Mouse (Mus musculus): Measurements from ENCODE around the gene Prss29. TPM values are rescaled to one million over a fixed set of nuclear protein-coding genes. Genes with fewer than 3 reads are reported as not detected.

The Prss29 gene
- polyA plus RNA-seq, 1 experiment from 2014 or later = not detected

DNA sequence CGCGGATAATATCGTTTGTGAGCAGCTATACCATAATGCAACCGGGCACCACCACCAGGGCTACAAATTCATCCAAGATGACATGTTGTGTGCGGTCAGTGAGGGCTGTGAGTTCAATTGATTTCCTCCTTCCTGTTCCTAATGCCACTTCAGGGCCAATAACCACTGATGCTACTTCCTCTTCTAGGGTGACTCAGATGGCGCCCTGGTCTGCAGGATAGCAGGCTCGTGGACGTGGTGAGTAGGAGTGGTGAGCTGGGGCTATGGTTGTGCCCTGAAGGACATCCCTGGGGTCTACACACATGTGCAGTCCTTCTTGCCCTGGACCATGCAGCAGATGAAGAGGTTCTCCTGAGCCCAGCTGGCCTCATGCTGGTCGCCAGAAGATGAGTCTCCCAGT is 13.9 kb downstream of the Prss29 start:
- Histone ChIP-seq H3K27ac (replicated peaks; ENCODE audit: low read depth, low read length) (no peak overlapping the region), H3K4me1 (ENCODE audit: control insufficient read depth, insufficient read depth, low read length) (no peaks in the 10 kb centered on the region), H3K4me2 (ENCODE audit: low read length) (no peak overlapping the region), H3K9ac (replicated peaks; ENCODE audit: low read length) (no peak overlapping the region), H3K9me3 (ENCODE audit: control insufficient read depth, low read length) (no peaks in the 10 kb centered on the region), H3K27me3 (ENCODE audit: control insufficient read depth, insufficient read depth, low read length) (no peaks in the 10 kb centered on the region), H3K36me3 (ENCODE audit: control insufficient read depth, insufficient read depth, low read length) (no peaks in the 10 kb centered on the region), H3K4me3 (replicated peaks; ENCODE audit: low read depth, low read length) (no peak overlapping the region)
- ATAC-seq (ENCODE audit: low FRiP score, low TSS enrichment) (no peak), DNase-seq (no peak)
- WGBS = 81% methylated on average over 9 of the region's 9 CpGs

- Histone ChIP-seq H3K9me3 (ENCODE audit: control insufficient read depth, low read length) (no peaks in the 10 kb centered on the region), H3K4me3 (replicated peaks; ENCODE audit: low read depth, low read length) (no peak overlapping the region), H3K36me3 (ENCODE audit: control insufficient read depth, insufficient read depth, low read length) (no peaks in the 10 kb centered on the region), H3K4me1 (ENCODE audit: control insufficient read depth, insufficient read depth, low read length) (no peaks in the 10 kb centered on the region), H3K4me2 (ENCODE audit: low read length) (no peak overlapping the region), H3K27me3 (ENCODE audit: control insufficient read depth, insufficient read depth, low read length) (no peaks in the 10 kb centered on the region), H3K9ac (replicated peaks; ENCODE audit: low read length) (no peak overlapping the region), H3K27ac (replicated peaks; ENCODE audit: low read depth, low read length) (no peak overlapping the region)
- ATAC-seq (ENCODE audit: low FRiP score, low TSS enrichment) (no peak), DNase-seq (peak; percentile 90)
- under 1% methylated on average over 8 of the region's 8 CpGs for WGBS
These were observed 15.5 kb downstream of the Prss29 start for GRCm38 (mm10) chr17:25333943-25334342.

DNA sequence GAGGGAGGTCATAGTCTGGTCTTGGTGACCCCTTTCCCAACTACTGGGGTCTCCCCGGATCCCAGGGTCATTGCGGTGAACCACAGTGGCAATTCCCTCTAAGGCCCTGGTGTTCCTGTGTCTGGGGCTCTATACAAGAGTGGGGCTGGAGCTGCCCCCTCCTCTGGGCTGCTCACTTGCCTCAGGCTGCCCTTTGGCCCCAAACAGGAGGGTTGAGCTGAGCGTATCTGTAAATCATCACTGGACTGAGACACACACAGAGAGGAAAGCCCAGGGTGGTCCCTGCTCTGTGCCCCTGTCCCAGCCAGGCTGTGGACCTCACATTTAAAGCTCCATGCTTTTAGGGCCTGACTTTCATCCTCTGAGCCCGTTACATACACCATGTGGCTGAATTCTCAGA is 19.8 kb downstream of the Prss29 start:
- Histone ChIP-seq H3K4me1 (ENCODE audit: control insufficient read depth, insufficient read depth, low read length) (no peaks in the 10 kb centered on the region), H3K4me3 (replicated peaks; ENCODE audit: low read depth, low read length) (no peak overlapping the region), H3K9me3 (ENCODE audit: control insufficient read depth, low read length) (no peaks in the 10 kb centered on the region), H3K27me3 (ENCODE audit: control insufficient read depth, insufficient read depth, low read length) (no peaks in the 10 kb centered on the region), H3K36me3 (ENCODE audit: control insufficient read depth, insufficient read depth, low read length) (no peaks in the 10 kb centered on the region), H3K4me2 (ENCODE audit: low read length) (no peak overlapping the region), H3K27ac (replicated peaks; ENCODE audit: low read depth, low read length) (no peak overlapping the region), H3K9ac (replicated peaks; ENCODE audit: low read length) (no peak overlapping the region)
- DNase-seq (no peak), ATAC-seq (ENCODE audit: low FRiP score, low TSS enrichment) (no peak)
- 88% methylated on average over 4 of the region's 4 CpGs for WGBS

DNA sequence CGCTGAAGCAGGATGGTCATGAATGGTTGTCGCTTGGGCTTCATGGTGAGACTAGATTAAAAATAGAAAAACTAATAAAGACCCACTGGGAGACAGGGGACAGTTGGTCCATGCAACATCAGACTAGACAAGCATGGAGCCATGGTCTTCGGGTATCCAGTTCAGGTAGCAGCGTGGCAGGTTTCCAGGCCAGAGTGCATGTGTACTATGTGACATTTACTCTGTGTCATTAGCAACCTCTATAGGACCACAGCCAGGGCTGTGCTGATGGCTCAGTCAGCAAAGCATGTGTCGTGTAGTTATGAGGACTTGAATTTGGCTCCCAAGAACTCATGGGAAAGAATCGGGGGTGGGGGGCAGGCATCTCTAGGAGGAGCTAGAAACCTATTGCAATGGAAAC is 21.5 kb downstream of the Prss29 start:
- Histone ChIP-seq H3K4me2 (ENCODE audit: low read length) (no peak overlapping the region), H3K27me3 (ENCODE audit: control insufficient read depth, insufficient read depth, low read length) (no peaks in the 10 kb centered on the region), H3K9me3 (ENCODE audit: control insufficient read depth, low read length) (no peaks in the 10 kb centered on the region), H3K27ac (replicated peaks; ENCODE audit: low read depth, low read length) (no peak overlapping the region), H3K36me3 (ENCODE audit: control insufficient read depth, insufficient read depth, low read length) (no peaks in the 10 kb centered on the region), H3K4me1 (ENCODE audit: control insufficient read depth, insufficient read depth, low read length) (no peaks in the 10 kb centered on the region), H3K4me3 (replicated peaks; ENCODE audit: low read depth, low read length) (no peak overlapping the region), H3K9ac (replicated peaks; ENCODE audit: low read length) (no peak overlapping the region)
- no peak for DNase-seq
- no peak for ATAC-seq (ENCODE audit: low FRiP score, low TSS enrichment)
- 82% methylated on average over 6 of the region's 6 CpGs for WGBS

DNA sequence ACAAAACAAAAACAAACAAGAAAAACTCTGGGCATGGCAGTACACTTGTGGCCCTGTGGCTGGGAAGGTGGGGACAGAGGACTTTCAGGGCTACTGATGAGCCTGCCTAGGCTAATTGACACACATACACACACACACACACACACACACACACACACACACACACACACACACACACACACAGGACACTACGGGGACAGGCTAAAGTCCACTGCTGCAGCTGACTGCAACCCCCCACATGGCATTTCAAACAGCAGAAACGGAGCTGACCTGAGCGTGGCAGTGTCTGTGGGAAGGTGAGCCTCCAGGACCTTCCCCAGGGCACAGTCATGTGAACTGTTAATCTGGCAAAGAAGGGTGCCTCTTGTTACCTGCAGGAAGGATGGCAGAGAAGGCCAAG is 23.0 kb downstream of the Prss29 start:
- WGBS = 64% methylated on average over 3 of the region's 3 CpGs

DNA sequence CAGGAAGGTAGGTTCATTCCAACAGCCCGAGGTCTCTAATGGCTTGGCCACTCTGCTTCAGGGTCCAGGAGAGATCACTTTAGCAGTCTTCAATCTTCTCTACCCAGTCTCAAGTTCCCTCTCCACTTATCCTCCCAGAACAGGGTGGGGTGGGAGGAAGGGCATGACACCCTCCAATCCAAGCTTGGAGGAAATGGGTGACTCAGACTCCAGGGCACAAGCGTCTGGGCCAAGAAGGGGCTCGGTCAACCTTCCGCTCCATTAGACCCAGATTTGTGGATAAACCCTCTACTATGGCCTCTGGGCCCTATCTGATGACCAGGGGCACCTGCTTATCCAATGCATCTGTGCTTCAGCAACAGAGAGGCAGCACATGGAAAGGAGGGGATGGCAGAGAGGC is 27.0 kb downstream of the Prss29 start, which contains the start of gene Tpsab1:
TSS of gene Tpsab1 (minus strand) at position 101 of the 400 bp plus-strand sequence.
- ATAC-seq (ENCODE audit: low FRiP score, low TSS enrichment) (no peak), DNase-seq (no peak)
- Histone ChIP-seq H3K4me1 (ENCODE audit: control insufficient read depth, insufficient read depth, low read length) (no peaks in the 10 kb centered on the region), H3K9ac (replicated peaks; ENCODE audit: low read length) (no peak within 1 kb of the TSS), H3K36me3 (ENCODE audit: control insufficient read depth, insufficient read depth, low read length) (no peaks in the 10 kb centered on the region), H3K4me3 (replicated peaks; ENCODE audit: low read depth, low read length) (no peak within 1 kb of the TSS), H3K4me2 (ENCODE audit: low read length) (no peak within 1 kb of the TSS), H3K27ac (replicated peaks; ENCODE audit: low read depth, low read length) (no peak within 1 kb of the TSS), H3K9me3 (ENCODE audit: control insufficient read depth, low read length) (no peaks in the 10 kb centered on the region), H3K27me3 (ENCODE audit: control insufficient read depth, insufficient read depth, low read length) (no peaks in the 10 kb centered on the region)
- WGBS = 93% methylated on average over 4 of the region's 4 CpGs

More for the DNA sequence above, 23.0 kb downstream of the Prss29 start:
- H3K27ac ChIP-seq (replicated peaks; ENCODE audit: low read depth, low read length) = no peak overlapping the region
- no peak for ATAC-seq (ENCODE audit: low FRiP score, low TSS enrichment)
- no peak overlapping the region for H3K4me3 ChIP-seq (replicated peaks; ENCODE audit: low read depth, low read length)
- no peak overlapping the region for H3K4me2 ChIP-seq (ENCODE audit: low read length)
- H3K36me3 ChIP-seq (ENCODE audit: control insufficient read depth, insufficient read depth, low read length) = no peaks in the 10 kb centered on the region
- no peaks in the 10 kb centered on the region for H3K9me3 ChIP-seq (ENCODE audit: control insufficient read depth, low read length)
- H3K9ac ChIP-seq (replicated peaks; ENCODE audit: low read length) = no peak overlapping the region
- DNase-seq = no peak
- no peaks in the 10 kb centered on the region for H3K27me3 ChIP-seq (ENCODE audit: control insufficient read depth, insufficient read depth, low read length)
- no peaks in the 10 kb centered on the region for H3K4me1 ChIP-seq (ENCODE audit: control insufficient read depth, insufficient read depth, low read length)

DNA sequence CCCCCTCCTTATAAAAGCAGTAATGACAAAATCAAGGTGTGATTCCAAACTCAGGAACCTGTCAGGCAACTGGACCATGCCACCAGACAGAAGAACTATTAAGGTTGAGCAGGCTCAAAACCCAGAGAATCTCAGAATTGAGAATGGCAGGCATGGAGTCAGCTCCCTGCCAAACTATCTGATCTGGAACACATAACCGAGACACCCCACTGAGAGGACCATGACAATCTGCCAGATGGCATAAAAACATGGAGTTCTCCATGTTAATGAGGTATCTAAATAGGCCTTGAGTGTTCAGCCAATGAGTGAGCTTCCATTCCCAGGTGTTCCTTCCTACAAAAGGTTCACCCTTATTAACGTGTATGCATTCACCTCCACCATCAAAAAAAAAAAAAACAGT is 42.8 kb downstream of the Prss29 start:
- Histone ChIP-seq H3K4me2 (ENCODE audit: low read length) (no peak overlapping the region), H3K9ac (replicated peaks; ENCODE audit: low read length) (no peak overlapping the region), H3K9me3 (ENCODE audit: control insufficient read depth, low read length) (no peaks in the 10 kb centered on the region), H3K36me3 (ENCODE audit: control insufficient read depth, insufficient read depth, low read length) (no peaks in the 10 kb centered on the region), H3K4me1 (ENCODE audit: control insufficient read depth, insufficient read depth, low read length) (no peaks in the 10 kb centered on the region), H3K27ac (replicated peaks; ENCODE audit: low read depth, low read length) (no peak overlapping the region), H3K4me3 (replicated peaks; ENCODE audit: low read depth, low read length) (no peak overlapping the region), H3K27me3 (ENCODE audit: control insufficient read depth, insufficient read depth, low read length) (no peaks in the 10 kb centered on the region)
- no peak for DNase-seq
- no peak for ATAC-seq (ENCODE audit: low FRiP score, low TSS enrichment)
- 80% methylated on average over 2 of the region's 2 CpGs for WGBS

- no peak overlapping the region for H3K9ac ChIP-seq (replicated peaks; ENCODE audit: low read length)
- ATAC-seq (ENCODE audit: low FRiP score, low TSS enrichment) = no peak
- peak; percentile 41 for DNase-seq
- H3K36me3 ChIP-seq (ENCODE audit: control insufficient read depth, insufficient read depth, low read length) = no peaks in the 10 kb centered on the region
- H3K4me2 ChIP-seq (ENCODE audit: low read length) = no peak overlapping the region
- 6% methylated on average over 1 of the region's 1 CpGs for WGBS
- no peaks in the 10 kb centered on the region for H3K9me3 ChIP-seq (ENCODE audit: control insufficient read depth, low read length)
- no peaks in the 10 kb centered on the region for H3K4me1 ChIP-seq (ENCODE audit: control insufficient read depth, insufficient read depth, low read length)
- no peak overlapping the region for H3K4me3 ChIP-seq (replicated peaks; ENCODE audit: low read depth, low read length)
- no peak overlapping the region for H3K27ac ChIP-seq (replicated peaks; ENCODE audit: low read depth, low read length)
- no peaks in the 10 kb centered on the region for H3K27me3 ChIP-seq (ENCODE audit: control insufficient read depth, insufficient read depth, low read length)
These were observed 45.3 kb downstream of the Prss29 start for GRCm38 (mm10) chr17:25363726-25364125.

DNA sequence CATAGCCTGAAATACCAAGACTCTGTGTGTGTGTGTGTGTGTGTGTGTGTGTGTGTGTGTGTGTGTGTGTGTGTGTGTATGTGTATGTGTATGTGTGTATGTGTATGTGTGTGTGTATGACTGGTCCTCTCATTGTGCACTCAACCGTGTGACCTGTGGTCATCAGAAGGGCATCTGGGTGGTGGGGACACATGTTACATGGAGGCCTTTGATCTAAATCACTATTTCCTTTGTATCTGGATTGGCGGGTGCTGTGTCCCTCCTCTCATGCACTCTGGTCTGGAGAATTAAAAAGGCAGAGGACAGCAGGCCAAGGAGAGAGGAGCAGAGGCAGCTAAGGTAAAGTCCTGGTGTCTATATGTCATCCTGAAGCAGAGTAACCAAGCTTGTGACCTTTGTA is 47.6 kb downstream of the Prss29 start, which contains the start of gene Tpsb2:
TSS of gene Tpsb2 (plus strand) at position 301 of the 400 bp plus-strand sequence.
- H3K9me3 ChIP-seq (ENCODE audit: control insufficient read depth, low read length) = no peaks in the 10 kb centered on the region
- H3K4me2 ChIP-seq (ENCODE audit: low read length) = no peak within 1 kb of the TSS
- no peak within 1 kb of the TSS for H3K27ac ChIP-seq (replicated peaks; ENCODE audit: low read depth, low read length)
- no peaks in the 10 kb centered on the region for H3K4me1 ChIP-seq (ENCODE audit: control insufficient read depth, insufficient read depth, low read length)
- DNase-seq (no peak), ATAC-seq (ENCODE audit: low FRiP score, low TSS enrichment) (no peak)
- no peaks in the 10 kb centered on the region for H3K27me3 ChIP-seq (ENCODE audit: control insufficient read depth, insufficient read depth, low read length)
- no peak within 1 kb of the TSS for H3K4me3 ChIP-seq (replicated peaks; ENCODE audit: low read depth, low read length)
- no peak within 1 kb of the TSS for H3K9ac ChIP-seq (replicated peaks; ENCODE audit: low read length)
- WGBS = 73% methylated on average over 2 of the region's 2 CpGs
- no peaks in the 10 kb centered on the region for H3K36me3 ChIP-seq (ENCODE audit: control insufficient read depth, insufficient read depth, low read length)
